Mouse (Mus musculus) liver, embryonic 16.5 days (tissue): ENCODE data around the gene Nxpe2. TPM values are rescaled to one million over a fixed set of nuclear protein-coding genes. Genes with fewer than 3 reads are reported as not detected.

ENCODE experiments used
- ATAC-seq: fragments of 200-750 bp; cut with Nextera tagmentation; 2 replicates; pipeline ENCODE4 v1.8.0; 2017; ENCODE audit warnings: low read depth, mild to moderate bottlenecking, moderate number of reproducible peaks, moderate library complexity
- H3K27ac ChIP-seq: fragments of 300-500 bp; sonication (generic); 2 replicates; pipeline ENCODE4 v1.5.1; 2014; ENCODE audit warnings: mild to moderate bottlenecking, low read length
- H3K27me3 ChIP-seq: fragments of 300-500 bp; sonication (generic); 2 replicates; pipeline ENCODE4 v1.6.1; 2014; ENCODE audit warnings: low read depth, low read length, mixed read lengths; ENCODE audit not compliant: control insufficient read depth, insufficient read depth
- H3K36me3 ChIP-seq: fragments of 300-500 bp; sonication (generic); 2 replicates; pipeline ENCODE4 v1.6.1; 2014; ENCODE audit warnings: mild to moderate bottlenecking; ENCODE audit not compliant: control insufficient read depth, insufficient read depth
- H3K4me1 ChIP-seq: fragments of 300-500 bp; sonication (generic); 2 replicates; pipeline ENCODE4 v1.6.1; 2014; ENCODE audit warnings: low read depth, low read length, mixed read lengths; ENCODE audit not compliant: control insufficient read depth
- H3K4me2 ChIP-seq: fragments of 300-500 bp; sonication (generic); 2 replicates; pipeline ENCODE4 v1.6.1; 2014; ENCODE audit warnings: low read depth, low read length, mixed read lengths
- H3K4me3 ChIP-seq: fragments of 300-500 bp; sonication (generic); 2 replicates; pipeline ENCODE4 v1.5.1; 2014; ENCODE audit warnings: low read depth, mild to moderate bottlenecking, low read length
- H3K9ac ChIP-seq: fragments of 300-500 bp; sonication (generic); 2 replicates; pipeline ENCODE4 v1.6.1; 2014; ENCODE audit warnings: low read depth, low read length
- H3K9me3 ChIP-seq: fragments of 300-500 bp; sonication (generic); replicated peaks from 2 replicates; pipeline ENCODE4 v1.6.1; 2016; ENCODE audit warnings: low read length; ENCODE audit not compliant: control insufficient read depth
- WGBS: fragments of 180-500 bp; shearing (Covaris S2); extraction: QIAGEN DNeasy Blood & Tissue Kit; methylation state at CpG from one replicate; pipeline ENCODE4 v1.1.7; 2014; ENCODE audit not compliant: insufficient replicate concordance; 5-methylcytosine and 5-hydroxymethylcytosine counted together
- polyA plus RNA-seq: library from polyadenylated mRNA; unstranded; fragments of >200 nt; fragmentation: Nextera tagmentation; extraction: Ambion mirVana; gene quantifications from 2 replicates; pipeline ENCODE4 v1.2.1, GENCODE M21; 2015

Nxpe2 gene
- polyA plus RNA-seq: 120 and 126 TPM in 2 replicates

GRCm38 (mm10) chr9:48353148-48353698 is at the start of gene Nxpe2:
TSS of gene Nxpe2 (minus strand) at chr9:48353454.
- peak within 1 kb of the TSS; percentile 60 for H3K27ac ChIP-seq
- peak within 1 kb of the TSS; percentile 32; the same call in 1 of the 2 replicates for H3K9ac ChIP-seq
- peaks cover 37% of the 10 kb centered on the region for H3K4me1 ChIP-seq
- no peaks in the 10 kb centered on the region for H3K36me3 ChIP-seq
- no peaks in the 10 kb centered on the region for H3K9me3 ChIP-seq
- WGBS: 18% methylated on average over 2 of the region's 2 CpGs
- H3K4me2 ChIP-seq: peak within 1 kb of the TSS; percentile 3; the same call in 1 of the 2 replicates
- ATAC-seq: no peak
- no peaks in the 10 kb centered on the region for H3K27me3 ChIP-seq
- H3K4me3 ChIP-seq: no peak within 1 kb of the TSS

GRCm38 (mm10) chr9:48389983-48390382 is 36.7 kb upstream of the Nxpe2 start:
- no peaks in the 10 kb centered on the region for H3K27me3 ChIP-seq

GRCm38 (mm10) chr9:48388451-48388850 is 35.2 kb upstream of the Nxpe2 start:
- H3K36me3 ChIP-seq: no peaks in the 10 kb centered on the region
- no peak overlapping the region for H3K4me2 ChIP-seq
- H3K4me3 ChIP-seq: no peak overlapping the region
- no peaks in the 10 kb centered on the region for H3K9me3 ChIP-seq
- WGBS: 54% methylated on average over 4 of the region's 4 CpGs
- no peak overlapping the region for H3K9ac ChIP-seq
- H3K27ac ChIP-seq: no peak overlapping the region
- H3K4me1 ChIP-seq: no peaks in the 10 kb centered on the region
- H3K27me3 ChIP-seq: no peaks in the 10 kb centered on the region
- no peak for ATAC-seq

More at GRCm38 (mm10) chr9:48389983-48390382, 36.7 kb upstream of the Nxpe2 start:
- WGBS: 57% methylated on average over 3 of the region's 3 CpGs
- Histone ChIP-seq H3K9me3 (no peaks in the 10 kb centered on the region), H3K9ac (no peak overlapping the region), H3K4me1 (no peaks in the 10 kb centered on the region), H3K4me3 (no peak overlapping the region), H3K36me3 (no peaks in the 10 kb centered on the region), H3K4me2 (no peak overlapping the region), H3K27ac (no peak overlapping the region)
- ATAC-seq: no peak

DNA sequence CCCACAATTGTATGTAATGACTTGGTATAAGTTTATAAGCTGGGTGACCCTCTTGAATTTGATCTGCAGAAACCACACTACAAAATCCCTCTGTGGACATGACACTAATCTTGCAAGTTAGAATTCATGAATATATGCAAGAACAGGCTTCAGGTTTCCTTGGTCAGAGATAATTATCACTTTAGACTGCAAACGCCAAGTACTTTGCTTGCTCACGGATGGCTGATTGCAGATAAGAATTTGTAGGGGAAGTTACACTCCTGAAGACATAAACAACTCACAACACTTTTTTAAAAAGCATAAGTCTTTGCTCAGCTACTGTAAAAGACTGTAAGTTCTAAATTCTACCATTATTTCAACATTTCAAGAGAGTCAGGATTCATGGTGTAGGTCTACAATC is 21.1 kb upstream of the Nxpe2 start:
- H3K9ac ChIP-seq: 0 out of 2 replicates have a peak overlapping the region, but pooled peaks have one; percentile 3
- no peaks in the 10 kb centered on the region for H3K9me3 ChIP-seq
- H3K4me2 ChIP-seq: peak overlapping the region; percentile 12; the same call in 1 of the 2 replicates
- H3K36me3 ChIP-seq: no peaks in the 10 kb centered on the region
- H3K27ac ChIP-seq: peak overlapping the region; percentile 76
- H3K4me1 ChIP-seq: peaks cover 16% of the 10 kb centered on the region
- no peak overlapping the region for H3K4me3 ChIP-seq
- ATAC-seq: peak; percentile 75
- WGBS: 6% methylated on average over 2 of the region's 2 CpGs
- H3K27me3 ChIP-seq: no peaks in the 10 kb centered on the region

- Histone ChIP-seq H3K4me3 (no peak overlapping the region), H3K36me3 (no peaks in the 10 kb centered on the region), H3K27me3 (no peaks in the 10 kb centered on the region), H3K9ac (no peak overlapping the region), H3K9me3 (no peaks in the 10 kb centered on the region), H3K4me1 (peaks cover 16% of the 10 kb centered on the region), H3K4me2 (peak overlapping the region; percentile 18; the same call in 1 of the 2 replicates), H3K27ac (peak overlapping the region; percentile 76)
- peak; percentile 82 for ATAC-seq
- 40% methylated on average over 4 of the region's 4 CpGs for WGBS
Measured at GRCm38 (mm10) chr9:48373232-48373878, 20.1 kb upstream of the Nxpe2 start.

GRCm38 (mm10) chr9:48362743-48363142 is 9.5 kb upstream of the Nxpe2 start:
- ATAC-seq: no peak
- H3K4me3 ChIP-seq: peak overlapping the region; percentile 55
- no peaks in the 10 kb centered on the region for H3K9me3 ChIP-seq
- 55% methylated on average over 6 of the region's 6 CpGs for WGBS
- no peaks in the 10 kb centered on the region for H3K36me3 ChIP-seq
- peaks cover 57% of the 10 kb centered on the region for H3K4me1 ChIP-seq
- H3K27me3 ChIP-seq: no peaks in the 10 kb centered on the region
- peak overlapping the region; percentile 69 for H3K4me2 ChIP-seq
- H3K27ac ChIP-seq: peak overlapping the region; percentile 100
- H3K9ac ChIP-seq: peak overlapping the region; percentile 65

DNA sequence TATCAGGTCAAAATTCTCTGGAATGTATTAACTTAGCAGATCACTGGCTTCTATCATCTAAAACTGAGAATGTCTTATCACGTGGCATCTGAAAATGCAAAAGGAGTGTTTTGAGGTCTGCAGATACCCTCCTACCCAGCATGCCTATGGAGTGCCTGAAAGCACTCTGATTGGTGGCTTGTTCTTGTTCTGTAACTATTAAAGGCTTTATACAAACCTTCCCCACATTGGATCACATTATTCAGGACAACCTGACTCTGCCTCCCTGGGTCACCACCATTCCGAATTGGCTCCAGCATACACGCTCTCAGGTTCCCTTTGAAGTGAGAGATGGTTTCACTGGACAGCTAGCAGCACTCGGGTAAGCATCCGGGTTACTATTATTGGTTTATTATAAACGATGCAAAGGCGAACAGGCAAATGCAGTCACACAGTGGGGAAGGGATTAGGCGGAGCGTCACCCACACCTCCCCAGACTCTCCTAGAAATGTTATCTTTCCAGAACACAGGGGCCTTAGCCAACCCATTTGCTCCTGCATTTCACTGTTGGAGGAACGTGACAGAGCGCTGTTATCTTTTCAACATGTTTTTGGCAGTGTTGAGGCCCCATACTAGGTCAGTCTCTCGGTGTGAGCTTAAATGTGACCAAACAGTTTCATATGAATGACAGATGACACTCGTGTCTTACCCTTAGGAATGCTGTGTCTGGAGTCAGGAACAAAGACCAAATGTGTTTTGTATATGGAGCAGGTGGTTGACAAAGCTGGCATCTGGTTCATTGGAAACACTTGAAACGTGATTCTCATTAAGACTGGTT is 8.8 kb upstream of the Nxpe2 start:
- Histone ChIP-seq H3K27ac (peak overlapping the region; percentile 100), H3K4me1 (peaks cover 62% of the 10 kb centered on the region), H3K36me3 (no peaks in the 10 kb centered on the region), H3K27me3 (no peaks in the 10 kb centered on the region), H3K9me3 (no peaks in the 10 kb centered on the region), H3K9ac (peak overlapping the region; percentile 65), H3K4me3 (peak overlapping the region; percentile 55), H3K4me2 (peak overlapping the region; percentile 70)
- ATAC-seq: peak; percentile 98
- WGBS: 21% methylated on average over 14 of the region's 14 CpGs

- Histone ChIP-seq H3K4me1 (peaks cover 63% of the 10 kb centered on the region), H3K4me2 (no peak overlapping the region), H3K9me3 (no peaks in the 10 kb centered on the region), H3K4me3 (no peak overlapping the region), H3K9ac (no peak overlapping the region; the same call in 1 of the 2 replicates), H3K27ac (peak overlapping the region; percentile 100), H3K36me3 (no peaks in the 10 kb centered on the region), H3K27me3 (no peaks in the 10 kb centered on the region)
- no peak for ATAC-seq
- WGBS: 60% methylated on average over 4 of the region's 4 CpGs
Measured at GRCm38 (mm10) chr9:48360826-48361225, 7.6 kb upstream of the Nxpe2 start.
